Mouse (Mus musculus) midbrain, embryonic 11.5 days (tissue): ENCODE results near the gene Def8. TPM values are rescaled to one million over a fixed set of nuclear protein-coding genes. Genes with fewer than 3 reads are reported as not detected.
A peak's percentile ranks its signal among the peaks of the same experiment; 100 is the strongest.

Experiments used
- ATAC-seq: fragments of 200-750 bp; cut with Nextera tagmentation; 2 replicates; pipeline ENCODE4 v1.8.0; 2017; ENCODE audit warnings: moderate TSS enrichment, moderate library complexity; ENCODE audit not compliant: low FRiP score
- DNase-seq: peaks from one replicate; pipeline ENCODE4 v3.0.0; 2015; ENCODE audit warnings: low spot score; ENCODE audit errors: missing footprints
- H3K27ac ChIP-seq: fragments of 300-500 bp; sonication (generic); 2 replicates; pipeline ENCODE4 v1.5.1; 2014; ENCODE audit warnings: low read depth, low read length
- H3K27me3 ChIP-seq: fragments of 300-500 bp; sonication (generic); 2 replicates; pipeline ENCODE4 v1.6.1; 2014; ENCODE audit warnings: mild to moderate bottlenecking, low read length, moderate library complexity, mixed read lengths; ENCODE audit not compliant: control insufficient read depth, insufficient read depth
- H3K36me3 ChIP-seq: fragments of 300-500 bp; sonication (generic); 2 replicates; pipeline ENCODE4 v1.6.1; 2014; ENCODE audit warnings: mild to moderate bottlenecking, low read length, moderate library complexity, mixed read lengths; ENCODE audit not compliant: control insufficient read depth, insufficient read depth
- H3K4me1 ChIP-seq: fragments of 300-500 bp; sonication (generic); 2 replicates; pipeline ENCODE4 v1.6.1; 2014; ENCODE audit warnings: low read length; ENCODE audit not compliant: control insufficient read depth, insufficient read depth
- H3K4me2 ChIP-seq: fragments of 300-500 bp; sonication (generic); 2 replicates; pipeline ENCODE4 v1.6.1; 2014; ENCODE audit warnings: mild to moderate bottlenecking, moderate library complexity
- H3K4me3 ChIP-seq: fragments of 300-500 bp; sonication (generic); 2 replicates; pipeline ENCODE4 v1.5.1; 2014; ENCODE audit warnings: low read depth, low read length
- H3K9ac ChIP-seq: fragments of 300-500 bp; sonication (generic); 2 replicates; pipeline ENCODE4 v1.6.1; 2014; ENCODE audit warnings: low read length
- H3K9me3 ChIP-seq: fragments of 300-500 bp; sonication (generic); 2 replicates; pipeline ENCODE4 v1.6.1; 2016; ENCODE audit warnings: low read length; ENCODE audit not compliant: control insufficient read depth
- WGBS: fragments of 180-500 bp; shearing (Covaris S2); extraction: QIAGEN DNeasy Blood & Tissue Kit; methylation state at CpG from one replicate; pipeline ENCODE4 v1.1.7; 2014; 5-methylcytosine and 5-hydroxymethylcytosine counted together
- polyA plus RNA-seq: library from polyadenylated mRNA; unstranded; fragments of >200 nt; fragmentation: Nextera tagmentation; extraction: Ambion mirVana; gene quantifications from 2 replicates; pipeline ENCODE4 v1.2.1, GENCODE M21; 2014

Def8 gene
- polyA plus RNA-seq, 1 experiment from 2014 or later = 35.3 TPM

- WGBS = 42% methylated on average over 16 of the region's 16 CpGs
- DNase-seq = peak; percentile 92
- no peak overlapping the region for H3K27ac ChIP-seq
These were observed 55.3 kb downstream of the Def8 start for GRCm38 (mm10) chr8:123478456-123479218.

GRCm38 (mm10) chr8:123482627-123483026 is 59.3 kb downstream of the Def8 start:
- peaks cover 24% of the 10 kb centered on the region for H3K36me3 ChIP-seq
- ATAC-seq (no peak), DNase-seq (no peak)
- H3K9ac ChIP-seq = no peak overlapping the region
- no peak overlapping the region for H3K4me2 ChIP-seq
- H3K27me3 ChIP-seq = no peaks in the 10 kb centered on the region
- 90% methylated on average over 7 of the region's 7 CpGs for WGBS
- H3K27ac ChIP-seq = no peak overlapping the region
- H3K9me3 ChIP-seq = no peaks in the 10 kb centered on the region
- peaks cover 8% of the 10 kb centered on the region for H3K4me1 ChIP-seq
- H3K4me3 ChIP-seq = no peak overlapping the region

More at GRCm38 (mm10) chr8:123478456-123479218, 55.3 kb downstream of the Def8 start:
- H3K4me1 ChIP-seq = peaks cover 10% of the 10 kb centered on the region
- no peaks in the 10 kb centered on the region for H3K9me3 ChIP-seq
- peak overlapping the region; percentile 57 for H3K4me2 ChIP-seq
- peaks cover 6% of the 10 kb centered on the region; the same call in 1 of the 2 replicates for H3K36me3 ChIP-seq
- peak overlapping the region; percentile 85 for H3K4me3 ChIP-seq
- no peak for ATAC-seq
- no peaks in the 10 kb centered on the region for H3K27me3 ChIP-seq
- H3K9ac ChIP-seq = peak overlapping the region; percentile 88

GRCm38 (mm10) chr8:123491280-123492075 is 68.2 kb downstream of the Def8 start:
- no peak overlapping the region for H3K9ac ChIP-seq
- WGBS = 94% methylated on average over 15 of the region's 15 CpGs
- no peaks in the 10 kb centered on the region for H3K27me3 ChIP-seq
- H3K4me1 ChIP-seq = no peaks in the 10 kb centered on the region
- H3K27ac ChIP-seq = no peak overlapping the region
- H3K4me3 ChIP-seq = no peak overlapping the region
- H3K9me3 ChIP-seq = no peaks in the 10 kb centered on the region
- H3K4me2 ChIP-seq = no peak overlapping the region
- H3K36me3 ChIP-seq = peaks cover 46% of the 10 kb centered on the region
- DNase-seq = peak; percentile 41
- ATAC-seq = no peak

- DNase-seq (peak; percentile 56), ATAC-seq (no peak)
- 96% methylated on average over 9 of the region's 9 CpGs for WGBS
- Histone ChIP-seq H3K4me1 (no peaks in the 10 kb centered on the region), H3K27ac (no peak overlapping the region), H3K27me3 (no peaks in the 10 kb centered on the region), H3K9me3 (no peaks in the 10 kb centered on the region), H3K36me3 (peaks cover 39% of the 10 kb centered on the region), H3K9ac (no peak overlapping the region), H3K4me3 (no peak overlapping the region), H3K4me2 (no peak overlapping the region)
These were observed 69.6 kb downstream of the Def8 start for GRCm38 (mm10) chr8:123492898-123493297.

- H3K4me2 ChIP-seq = no peak overlapping the region
- no peak overlapping the region for H3K9ac ChIP-seq
- no peaks in the 10 kb centered on the region for H3K27me3 ChIP-seq
- H3K9me3 ChIP-seq = no peaks in the 10 kb centered on the region
- WGBS = 86% methylated on average over 4 of the region's 4 CpGs
- H3K36me3 ChIP-seq = peaks cover 50% of the 10 kb centered on the region
- no peaks in the 10 kb centered on the region for H3K4me1 ChIP-seq
- no peak overlapping the region for H3K4me3 ChIP-seq
- no peak for ATAC-seq
- no peak overlapping the region for H3K27ac ChIP-seq
- peak; percentile 79 for DNase-seq
These were observed 74.4 kb downstream of the Def8 start for GRCm38 (mm10) chr8:123497699-123498098.

- 93% methylated on average over 11 of the region's 11 CpGs for WGBS
- no peak overlapping the region for H3K4me2 ChIP-seq
- peaks cover 51% of the 10 kb centered on the region for H3K36me3 ChIP-seq
- DNase-seq = no peak
- no peak for ATAC-seq
- H3K9me3 ChIP-seq = 0 out of 2 replicates have a peak, but pooled peaks cover 2% of the 10 kb centered on the region
- no peak overlapping the region for H3K4me3 ChIP-seq
- no peaks in the 10 kb centered on the region for H3K4me1 ChIP-seq
- H3K27ac ChIP-seq = no peak overlapping the region
- H3K27me3 ChIP-seq = no peaks in the 10 kb centered on the region
- H3K9ac ChIP-seq = no peak overlapping the region
These were observed 75.6 kb downstream of the Def8 start for GRCm38 (mm10) chr8:123498963-123499362.

GRCm38 (mm10) chr8:123499556-123499955 is 76.2 kb downstream of the Def8 start:
- DNase-seq (no peak), ATAC-seq (no peak)
- Histone ChIP-seq H3K9ac (no peak overlapping the region), H3K27me3 (no peaks in the 10 kb centered on the region), H3K36me3 (peaks cover 48% of the 10 kb centered on the region), H3K4me3 (no peak overlapping the region), H3K27ac (no peak overlapping the region), H3K4me2 (no peak overlapping the region), H3K4me1 (no peaks in the 10 kb centered on the region), H3K9me3 (0 out of 2 replicates have a peak, but pooled peaks cover 2% of the 10 kb centered on the region)
- WGBS = 93% methylated on average over 11 of the region's 11 CpGs

GRCm38 (mm10) chr8:123502192-123502591 is 78.9 kb downstream of the Def8 start:
- Histone ChIP-seq H3K4me2 (no peak overlapping the region), H3K9me3 (0 out of 2 replicates have a peak, but pooled peaks cover 2% of the 10 kb centered on the region), H3K36me3 (peaks cover 44% of the 10 kb centered on the region), H3K4me1 (no peaks in the 10 kb centered on the region), H3K27ac (no peak overlapping the region), H3K4me3 (no peak overlapping the region), H3K27me3 (no peaks in the 10 kb centered on the region), H3K9ac (no peak overlapping the region)
- DNase-seq = no peak
- 91% methylated on average over 5 of the region's 5 CpGs for WGBS
- ATAC-seq = no peak
